Mouse (Mus musculus) gastrocnemius, postnatal 36 days (tissue): ENCODE results near the gene Ndufa9. TPM values are rescaled to one million over a fixed set of nuclear protein-coding genes. Genes with fewer than 3 reads are reported as not detected.

Source experiments
- DNase-seq, 2 experiments: peaks; one replicate each; pipeline ENCODE4 v3.0.0; 2022
- intact Hi-C: fragments of 180-260 bp; cut with DNase I; formaldehyde crosslinking; loops from one replicate; pipeline ENCODE4 v1.15.1; 2025
- long read RNA-seq, 2 experiments: library from polyadenylated mRNA; stranded (forward); transcript quantifications; one replicate each; pipeline ENCODE4 v2.0.0; 2021
- total RNA-seq, 2 experiments: library from RNA; stranded (reverse); gene quantifications; 2 replicates each; pipeline ENCODE4 v1.2.3; 2021

Ndufa9 gene
- 100 to 1,000 TPM; 320 to 335 TPM for total RNA-seq
- long read RNA-seq, experiment 1, transcript Ndufa9-203 (11 exons, 1,445 nt) = major isoform, 319 of 372 reads
- long read RNA-seq, experiment 1, partial matches to known transcripts = 41 of 372 reads
- long read RNA-seq, experiment 1, other reads (novel, unspliced or antisense) = 12 of 372 reads
- long read RNA-seq, experiment 2, transcript Ndufa9-203 (11 exons, 1,445 nt) = major isoform, 396 of 452 reads
- long read RNA-seq, experiment 2, partial matches to known transcripts = 48 of 452 reads
- long read RNA-seq, experiment 2, other reads (novel, unspliced or antisense) = 8 of 452 reads

GRCm38 (mm10) chr6:126848712-126849704, at the start of gene Ndufa9:
Gene Ndufa9, minus strand, starts transcription at chr6:126849136.
- intact Hi-C loops = loop anchor here (5.0 kb wide), 1 partner anchor 88 kb away; the partner anchor contains the start of genes D6Wsu163e and Rad51ap1
- DNase-seq = peak; percentile 94

GRCm38 (mm10) chr6:126877118-126877517, 28.2 kb upstream of the Ndufa9 start:
- no peak for DNase-seq
- intact Hi-C loops = no loop called here

GRCm38 (mm10) chr6:126852881-126853280, 3.9 kb upstream of the Ndufa9 start, which contains the start of gene Akap3:
Gene Akap3, plus strand, starts transcription at chr6:126853098.
- no peak for DNase-seq
- intact Hi-C loops = no loop called here

GRCm38 (mm10) chr6:126836628-126837027, 12.3 kb downstream of the Ndufa9 start:
- DNase-seq = no peak
- intact Hi-C loops = no loop called here

GRCm38 (mm10) chr6:126823087-126823486, 25.8 kb downstream of the Ndufa9 start:
- no peak for DNase-seq
- intact Hi-C loops = no loop called here

- intact Hi-C loops = no loop called here
- no peak for DNase-seq
Measured at GRCm38 (mm10) chr6:126816338-126816737, 32.6 kb downstream of the Ndufa9 start.

GRCm38 (mm10) chr6:126815206-126815750, 33.7 kb downstream of the Ndufa9 start:
- intact Hi-C loops = no loop called here
- no peak for DNase-seq

- DNase-seq = no peak
- intact Hi-C loops = no loop called here
Measured at GRCm38 (mm10) chr6:126811481-126811880, 37.5 kb downstream of the Ndufa9 start.

- intact Hi-C loops = no loop called here
- DNase-seq = no peak
Measured at GRCm38 (mm10) chr6:126808561-126808960, 40.4 kb downstream of the Ndufa9 start.

- intact Hi-C loops = no loop called here
- no peak for DNase-seq
Measured at GRCm38 (mm10) chr6:126808134-126808533, 40.8 kb downstream of the Ndufa9 start.

GRCm38 (mm10) chr6:126806783-126807182, 42.2 kb downstream of the Ndufa9 start:
- DNase-seq = no peak
- intact Hi-C loops = no loop called here

GRCm38 (mm10) chr6:126802946-126803345, 46.0 kb downstream of the Ndufa9 start:
- intact Hi-C loops = no loop called here
- DNase-seq = no peak

GRCm38 (mm10) chr6:126794751-126795150, 54.2 kb downstream of the Ndufa9 start:
- no peak for DNase-seq
- intact Hi-C loops = no loop called here

- no peak for DNase-seq
Measured at GRCm38 (mm10) chr6:126793689-126794088, 55.2 kb downstream of the Ndufa9 start.

GRCm38 (mm10) chr6:126791964-126792363, 57.0 kb downstream of the Ndufa9 start:
- DNase-seq = no peak
- intact Hi-C loops = no loop called here

More at GRCm38 (mm10) chr6:126793689-126794088, 55.2 kb downstream of the Ndufa9 start:
- intact Hi-C loops = no loop called here

- intact Hi-C loops = no loop called here
- no peak for DNase-seq
Measured at GRCm38 (mm10) chr6:126791488-126791887, 57.4 kb downstream of the Ndufa9 start.

GRCm38 (mm10) chr6:126788863-126789262, 60.1 kb downstream of the Ndufa9 start:
- DNase-seq = no peak

GRCm38 (mm10) chr6:126784206-126784605, 64.7 kb downstream of the Ndufa9 start:
- intact Hi-C loops = no loop called here

More at GRCm38 (mm10) chr6:126788863-126789262, 60.1 kb downstream of the Ndufa9 start:
- intact Hi-C loops = no loop called here

GRCm38 (mm10) chr6:126783651-126784066, 65.3 kb downstream of the Ndufa9 start:
- intact Hi-C loops = no loop called here
- no peak for DNase-seq

More at GRCm38 (mm10) chr6:126784206-126784605, 64.7 kb downstream of the Ndufa9 start:
- no peak for DNase-seq

- DNase-seq = no peak
- intact Hi-C loops = no loop called here
Measured at GRCm38 (mm10) chr6:126783056-126783455, 65.9 kb downstream of the Ndufa9 start.

- no peak for DNase-seq
- intact Hi-C loops = no loop called here
Measured at GRCm38 (mm10) chr6:126777889-126778288, 71.0 kb downstream of the Ndufa9 start.
